Mouse (Mus musculus) kidney, adult 2 months (tissue): ENCODE measurements at regions not wholly inside any gene's neighbourhood (a gene's known extent, or its start where the extent isn't known, plus 50 kb on each side); places are given as distances from the start of the nearest gene placed in this dataset.

Source experiments
- DNase-seq: peaks from one replicate; pipeline ENCODE4 v3.0.0; 2021
- H3K27ac ChIP-seq: fragments of 200-500 bp; 2 replicates; pipeline ENCODE4 v1.5.1; 2012; ENCODE audit warnings: low read depth, low read length, control low read depth, inconsistent platforms; ENCODE audit not compliant: insufficient read depth
- H3K27me3 ChIP-seq: fragments of 200-500 bp; replicated peaks from 2 replicates; pipeline ENCODE4 v1.6.1; 2012; ENCODE audit warnings: mild to moderate bottlenecking, moderate library complexity, low read length, inconsistent platforms; ENCODE audit not compliant: control insufficient read depth, insufficient read depth
- H3K36me3 ChIP-seq: fragments of 200-500 bp; 2 replicates; pipeline ENCODE4 v1.6.1; 2012; ENCODE audit warnings: mild to moderate bottlenecking, moderate library complexity, low read length, inconsistent platforms; ENCODE audit not compliant: control insufficient read depth, insufficient read depth
- H3K4me1 ChIP-seq: fragments of 200-500 bp; 2 replicates; pipeline ENCODE4 v1.6.1; 2011; ENCODE audit warnings: low read length; ENCODE audit not compliant: control insufficient read depth, insufficient read depth
- H3K4me3 ChIP-seq: fragments of 200-500 bp; 2 replicates; pipeline ENCODE4 v1.5.1; 2011; ENCODE audit warnings: mild to moderate bottlenecking, low read depth, low read length, control low read depth; ENCODE audit not compliant: insufficient read depth
- CTCF ChIP-seq: fragments of 200-500 bp; conservative IDR thresholded peaks from 2 replicates; pipeline ENCODE4 v1.5.1; 2011; ENCODE audit warnings: low read depth, mild to moderate bottlenecking, control low read depth, low read length, moderate library complexity, mixed read lengths; ENCODE audit not compliant: insufficient read depth, insufficient read length
- POLR2A ChIP-seq: fragments of 200-500 bp; IDR thresholded peaks from one replicate; pipeline ENCODE4 v1.6.1; 2011; ENCODE audit warnings: low read depth, low read length, control low read depth
- WGBS: fragments of 180-500 bp; shearing (Covaris S2); methylation state at CpG from one replicate; pipeline ENCODE4 v1.1.7; 2018; 5-methylcytosine and 5-hydroxymethylcytosine counted together

- no peak for DNase-seq
- H3K36me3 ChIP-seq: no peaks in the 10 kb centered on the region
- no peak overlapping the region for H3K4me3 ChIP-seq
- H3K27ac ChIP-seq: no peak overlapping the region
- H3K4me1 ChIP-seq: no peaks in the 10 kb centered on the region
- TF ChIP-seq CTCF (no peak), POLR2A (no peak)
- 92% methylated on average over 1 of the region's 1 CpGs for WGBS
- no peaks in the 10 kb centered on the region for H3K27me3 ChIP-seq
Measured at GRCm38 (mm10) chr12:17601245-17602023, 56.8 kb downstream of the Odc1 start.

DNA sequence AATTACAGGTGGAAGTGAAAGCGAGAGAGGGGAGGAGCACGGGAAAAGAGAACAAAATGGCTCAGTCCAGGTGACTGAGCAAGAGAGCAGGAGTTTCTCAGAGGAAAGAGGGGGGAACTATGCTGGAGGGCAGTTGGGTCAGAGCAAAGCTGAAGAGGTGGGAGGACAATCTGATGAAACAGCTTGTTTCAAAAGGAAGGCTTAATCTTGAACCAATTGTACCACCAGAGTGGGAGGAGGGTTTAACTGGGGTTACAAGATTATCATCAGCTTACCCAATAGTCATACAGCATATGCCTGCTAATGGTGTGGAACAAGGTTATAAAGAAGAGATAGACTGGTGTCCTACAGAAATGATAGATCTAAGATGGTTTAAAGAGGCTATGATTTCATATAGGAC is 59.0 kb downstream of the Odc1 start:
- 92% methylated on average over 2 of the region's 2 CpGs for WGBS
- no peaks in the 10 kb centered on the region for H3K4me1 ChIP-seq
- no peak for DNase-seq
- H3K4me3 ChIP-seq: no peak overlapping the region
- H3K27ac ChIP-seq: no peak overlapping the region
- no peaks in the 10 kb centered on the region for H3K27me3 ChIP-seq
- no peak for TF ChIP-seq CTCF
- TF ChIP-seq POLR2A: no peak
- H3K36me3 ChIP-seq: no peaks in the 10 kb centered on the region

DNA sequence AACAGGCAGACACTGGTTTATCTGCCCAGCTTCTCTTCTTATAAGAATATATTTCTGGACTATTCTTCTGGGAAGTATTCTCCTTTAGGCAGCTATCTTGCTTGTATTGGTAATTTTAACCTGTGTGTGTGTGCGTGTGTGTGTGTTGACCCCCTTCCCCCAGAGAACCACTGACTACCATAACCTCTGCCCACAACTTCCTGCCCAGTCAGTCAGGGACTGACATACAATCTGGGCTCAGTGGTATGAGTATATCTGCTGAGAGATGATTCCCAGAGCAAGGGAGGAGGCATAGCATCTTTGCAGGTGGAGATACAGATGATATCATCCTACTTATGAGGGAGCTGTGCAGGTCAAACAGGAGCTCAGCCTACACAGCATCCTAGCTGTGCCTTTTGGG is 65.8 kb downstream of the Odc1 start:
- no peaks in the 10 kb centered on the region for H3K27me3 ChIP-seq
- TF ChIP-seq CTCF (no peak), POLR2A (no peak)
- H3K36me3 ChIP-seq: no peaks in the 10 kb centered on the region
- H3K4me1 ChIP-seq: no peaks in the 10 kb centered on the region
- H3K4me3 ChIP-seq: no peak overlapping the region
- DNase-seq: no peak
- 62% methylated on average over 1 of the region's 1 CpGs for WGBS
- no peak overlapping the region for H3K27ac ChIP-seq

DNA sequence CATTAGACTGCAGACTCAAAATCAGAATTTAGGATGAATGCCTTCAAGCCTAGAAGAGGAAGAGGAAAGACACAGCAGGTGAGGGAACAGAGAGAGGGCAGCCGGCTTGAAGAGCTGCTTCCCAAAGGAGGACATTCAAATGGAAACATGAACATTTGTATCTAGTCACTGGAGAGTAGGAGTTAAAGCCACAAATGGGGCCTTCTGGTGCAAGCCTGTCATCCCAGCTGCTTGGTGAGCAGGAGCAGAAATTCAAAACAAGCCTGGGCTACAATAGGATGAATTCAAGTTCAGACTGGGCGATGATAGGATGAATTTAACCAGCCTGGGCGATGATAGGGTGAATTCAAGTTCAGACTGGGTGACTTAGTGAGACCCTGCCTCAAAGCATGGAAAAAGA is 67.4 kb downstream of the Odc1 start:
- no peak overlapping the region for H3K4me3 ChIP-seq
- WGBS: 88% methylated on average over 3 of the region's 3 CpGs
- no peak overlapping the region for H3K27ac ChIP-seq
- H3K27me3 ChIP-seq: no peaks in the 10 kb centered on the region
- H3K4me1 ChIP-seq: no peaks in the 10 kb centered on the region
- H3K36me3 ChIP-seq: no peaks in the 10 kb centered on the region
- DNase-seq: no peak
- TF ChIP-seq CTCF (no peak), POLR2A (no peak)

GRCm38 (mm10) chr12:17618300-17618699 is 72.4 kb upstream of the Hpcal1 start:
- no peaks in the 10 kb centered on the region for H3K4me1 ChIP-seq
- no peak for DNase-seq
- no peaks in the 10 kb centered on the region for H3K36me3 ChIP-seq
- WGBS: 51% methylated on average over 2 of the region's 2 CpGs
- no peak overlapping the region for H3K4me3 ChIP-seq
- H3K27ac ChIP-seq: no peak overlapping the region
- no peaks in the 10 kb centered on the region for H3K27me3 ChIP-seq
- no peak for TF ChIP-seq POLR2A
- TF ChIP-seq CTCF: no peak

- H3K27me3 ChIP-seq: no peaks in the 10 kb centered on the region
- TF ChIP-seq POLR2A: no peak
- TF ChIP-seq CTCF: no peak
- H3K4me3 ChIP-seq: no peak overlapping the region
- no peak overlapping the region for H3K27ac ChIP-seq
- H3K4me1 ChIP-seq: no peaks in the 10 kb centered on the region
- DNase-seq: peak; percentile 48
- 29% methylated on average over 6 of the region's 6 CpGs for WGBS
- no peaks in the 10 kb centered on the region for H3K36me3 ChIP-seq
Measured at GRCm38 (mm10) chr12:17620226-17620625, 70.4 kb upstream of the Hpcal1 start.

DNA sequence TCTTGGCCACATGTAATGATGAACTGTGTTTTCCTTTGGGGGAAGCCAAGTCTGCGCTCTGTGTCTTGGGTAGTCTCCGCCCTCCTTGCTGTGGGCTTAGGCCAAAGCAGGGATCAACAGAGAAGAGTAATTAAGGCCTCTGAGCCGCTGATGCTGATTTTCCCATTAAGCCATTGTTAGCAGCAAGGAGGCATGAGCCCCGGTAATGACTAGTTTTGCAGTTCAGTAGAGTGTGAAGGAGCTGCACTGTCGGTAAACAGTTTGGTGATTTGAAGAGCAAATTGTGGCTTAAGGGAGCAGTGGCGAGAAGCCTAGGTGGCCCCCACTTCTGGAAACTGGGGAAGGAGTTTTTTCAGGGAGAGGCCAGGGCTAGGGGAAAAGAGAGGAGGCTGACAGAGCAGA is 69.2 kb upstream of the Hpcal1 start:
- WGBS: 37% methylated on average over 6 of the region's 6 CpGs
- Histone ChIP-seq H3K4me1 (no peaks in the 10 kb centered on the region), H3K4me3 (no peak overlapping the region), H3K27me3 (no peaks in the 10 kb centered on the region), H3K27ac (no peak overlapping the region), H3K36me3 (no peaks in the 10 kb centered on the region)
- TF ChIP-seq POLR2A: no peak
- no peak for TF ChIP-seq CTCF
- DNase-seq: peak; percentile 25
